Mouse (Mus musculus) gastrocnemius, adult 2 months (tissue): ENCODE measurements around the gene Atxn2. TPM values are rescaled to one million over a fixed set of nuclear protein-coding genes. Genes with fewer than 3 reads are reported as not detected.
A peak's percentile ranks its signal among the peaks of the same experiment; 100 is the strongest.
"Not testable (repeated sequence)": the region's sequence is repeated elsewhere in the genome, so short reads cannot be mapped to it uniquely, and the experiment has no call there.

Source experiments
- DNase-seq: peaks from one replicate; pipeline ENCODE4 v3.0.0; 2022
- H3K27ac ChIP-seq: fragments of 200-600 bp; 2 replicates; pipeline ENCODE4 v1.8.1; 2022; ENCODE audit warnings: mild to moderate bottlenecking
- H3K4me3 ChIP-seq: fragments of 200-600 bp; 2 replicates; pipeline ENCODE4 v1.8.1; 2022; ENCODE audit warnings: mild to moderate bottlenecking, moderate library complexity
- CTCF ChIP-seq: fragments of 200-600 bp; IDR thresholded peaks from 2 replicates; pipeline ENCODE4 v1.8.1; 2022; ENCODE audit warnings: antibody characterized with exemption, mild to moderate bottlenecking, moderate library complexity
- intact Hi-C: fragments of 180-260 bp; cut with DNase I; formaldehyde crosslinking; loops from one replicate; pipeline ENCODE4 v1.15.1; 2025
- total RNA-seq, 2 experiments: library from RNA; stranded (reverse); gene quantifications; 2 replicates each; pipeline ENCODE4 v1.2.3; 2021

Atxn2 gene
- total RNA-seq, 2 experiments from 2014 or later: 94.6 to 117 TPM

DNA sequence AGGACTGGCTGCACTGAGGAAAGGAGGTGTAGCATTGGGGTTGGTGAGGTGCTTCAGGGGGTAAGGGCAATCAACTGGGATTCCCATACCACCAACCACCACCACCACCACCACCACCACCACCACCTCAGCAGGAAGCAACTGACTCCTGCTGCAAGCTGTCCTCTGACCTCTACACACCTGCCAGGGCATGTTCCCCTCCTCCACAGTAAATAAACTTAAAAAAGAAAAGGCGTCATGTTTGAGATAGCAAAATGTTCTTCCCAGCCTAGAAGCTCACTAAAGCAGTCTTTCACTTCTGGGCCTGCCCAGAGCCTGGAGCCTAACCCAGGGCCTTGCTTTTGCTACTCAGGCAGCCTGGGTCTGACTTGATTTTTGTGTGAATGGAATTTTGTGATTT lies 3.2 kb downstream of the Atxn2 start:
- intact Hi-C loops: loop anchor here (5.0 kb wide), 3 partner anchors 43 to 123 kb away; partner anchors contain the start of gene Sh2b3
- peak overlapping the region; percentile 96 for H3K4me3 ChIP-seq
- no peak for DNase-seq
- TF ChIP-seq CTCF: no peak
- H3K27ac ChIP-seq: peak overlapping the region; percentile 100

DNA sequence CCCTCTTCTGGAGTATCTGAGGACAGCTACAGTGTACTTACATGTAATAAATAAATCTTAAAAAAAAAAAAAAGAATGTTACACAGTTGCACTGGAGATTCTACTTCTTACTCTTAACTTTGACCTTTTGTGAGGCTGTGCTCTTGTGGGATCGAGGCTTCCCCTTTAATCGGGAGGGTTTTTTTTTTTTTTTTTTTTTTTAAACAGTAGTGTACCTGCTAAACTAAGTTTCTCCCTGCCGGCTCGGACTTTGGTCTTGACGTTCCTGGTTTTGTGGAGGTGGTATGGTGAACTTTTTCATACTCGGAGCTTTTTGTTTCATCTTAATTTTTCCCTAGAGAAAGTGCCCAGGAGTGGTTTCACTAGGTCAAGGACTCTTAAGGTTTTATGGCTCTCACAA lies 3.8 kb downstream of the Atxn2 start:
- Histone ChIP-seq H3K4me3 (no peak overlapping the region), H3K27ac (peak overlapping the region; percentile 63; the same call in 1 of the 2 replicates)
- intact Hi-C loops: loop anchor here (5.0 kb wide), 3 partner anchors 42 to 122 kb away; partner anchors contain the start of gene Sh2b3
- no peak for DNase-seq
- peak; percentile 11; the same call in 1 of the 2 replicates for TF ChIP-seq CTCF

GRCm38 (mm10) chr5:121718462-121718861 lies 7.3 kb downstream of the Atxn2 start:
- no peak for DNase-seq
- H3K27ac ChIP-seq: no peak overlapping the region
- no peak overlapping the region for H3K4me3 ChIP-seq
- intact Hi-C loops: no loop called here
- no peak for TF ChIP-seq CTCF

DNA sequence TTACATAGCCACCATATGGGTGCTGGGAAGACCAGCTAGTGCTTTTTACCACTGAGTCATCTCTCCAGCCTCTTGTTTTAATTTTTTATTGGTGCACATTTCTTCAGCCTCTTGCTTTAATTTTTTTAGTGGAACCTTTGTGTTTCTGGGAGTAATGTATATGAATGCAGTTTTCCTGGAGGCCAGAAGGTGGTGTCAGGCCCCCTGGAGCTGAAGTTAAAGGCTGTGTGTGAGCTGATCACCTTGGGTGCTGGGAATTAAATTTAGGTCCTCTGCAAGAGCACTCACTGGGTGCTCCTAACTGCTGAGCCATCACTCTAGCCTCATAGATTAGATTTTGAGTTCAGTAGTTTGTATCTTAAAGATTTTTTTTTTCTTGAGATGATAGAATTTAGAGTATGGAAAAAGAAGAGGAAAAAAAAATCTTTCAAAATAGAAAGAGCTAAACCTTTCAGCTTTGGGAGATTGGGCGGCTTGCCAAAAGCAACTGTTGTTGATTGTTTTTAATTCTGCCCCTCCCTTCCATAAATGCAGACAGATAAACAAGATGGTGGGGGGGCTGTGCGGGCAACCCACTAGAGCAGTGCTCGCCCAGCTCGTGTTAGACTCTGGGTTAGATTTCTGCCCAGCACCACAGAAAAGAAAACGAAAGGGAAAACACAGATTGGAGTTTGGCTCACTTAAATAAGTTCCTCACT lies 9.9 kb downstream of the Atxn2 start:
- intact Hi-C loops: no loop called here
- peak; percentile 41; the same call in 1 of the 2 replicates for TF ChIP-seq CTCF
- DNase-seq: no peak

GRCm38 (mm10) chr5:121721841-121722240 lies 10.7 kb downstream of the Atxn2 start:
- TF ChIP-seq CTCF: no peak
- no peak for DNase-seq
- Histone ChIP-seq H3K27ac (peak overlapping the region; percentile 56), H3K4me3 (no peak overlapping the region)
- intact Hi-C loops: no loop called here

More for the DNA sequence above, 9.9 kb downstream of the Atxn2 start:
- Histone ChIP-seq H3K4me3 (no peak overlapping the region), H3K27ac (peak overlapping the region; percentile 56)

DNA sequence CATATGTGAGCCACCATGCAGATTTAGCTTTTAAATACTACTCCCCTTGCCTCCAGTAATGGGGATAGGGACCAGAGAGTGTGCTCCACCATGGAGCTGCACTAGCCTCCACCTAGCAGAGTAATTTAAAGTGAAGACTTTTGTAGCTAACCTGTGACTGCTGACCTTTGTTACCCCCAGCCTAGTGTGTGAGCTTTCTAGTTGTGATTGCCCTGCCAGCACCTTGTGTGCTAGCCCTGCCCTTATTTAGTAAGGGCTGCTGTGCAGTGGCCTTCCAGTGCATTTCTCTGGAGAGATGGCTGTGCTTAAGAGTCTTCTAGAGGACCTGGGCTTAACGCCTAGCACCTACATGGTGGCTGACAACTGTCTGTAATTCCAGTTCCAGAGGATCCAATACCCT lies 13.5 kb downstream of the Atxn2 start:
- Histone ChIP-seq H3K4me3 (no peak overlapping the region), H3K27ac (no peak overlapping the region)
- no peak for DNase-seq
- intact Hi-C loops: no loop called here
- no peak for TF ChIP-seq CTCF

GRCm38 (mm10) chr5:121730057-121730456 lies 18.9 kb downstream of the Atxn2 start:
- intact Hi-C loops: no loop called here
- no peak for DNase-seq
- TF ChIP-seq CTCF: no peak
- H3K4me3 ChIP-seq: no peak overlapping the region
- no peak overlapping the region for H3K27ac ChIP-seq

DNA sequence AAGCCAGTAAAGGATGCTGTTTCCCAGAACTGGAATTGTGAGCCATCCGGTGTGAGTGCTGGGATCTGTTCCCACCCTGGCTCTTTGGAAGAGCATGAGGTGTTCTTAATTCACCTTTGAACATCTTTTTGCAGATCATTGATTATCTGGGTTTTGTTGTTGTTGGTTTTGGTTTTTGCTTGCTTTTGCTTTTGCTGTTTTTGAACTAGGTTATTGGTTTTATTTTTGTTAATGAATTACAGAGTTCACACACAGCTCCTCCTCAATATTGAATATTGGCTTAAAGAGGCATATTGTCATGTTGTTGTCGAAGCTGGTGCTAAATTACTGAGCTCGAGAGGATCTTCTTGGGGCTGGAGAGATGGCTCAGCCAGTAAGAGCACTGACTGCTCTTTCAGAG lies 25.5 kb downstream of the Atxn2 start:
- no peak for TF ChIP-seq CTCF
- DNase-seq: no peak
- intact Hi-C loops: no loop called here
- no peak overlapping the region for H3K27ac ChIP-seq
- H3K4me3 ChIP-seq: no peak overlapping the region

GRCm38 (mm10) chr5:121738162-121738561 lies 27.0 kb downstream of the Atxn2 start:
- H3K4me3 ChIP-seq, intact Hi-C loops, DNase-seq, H3K27ac ChIP-seq: not testable (repeated sequence)

DNA sequence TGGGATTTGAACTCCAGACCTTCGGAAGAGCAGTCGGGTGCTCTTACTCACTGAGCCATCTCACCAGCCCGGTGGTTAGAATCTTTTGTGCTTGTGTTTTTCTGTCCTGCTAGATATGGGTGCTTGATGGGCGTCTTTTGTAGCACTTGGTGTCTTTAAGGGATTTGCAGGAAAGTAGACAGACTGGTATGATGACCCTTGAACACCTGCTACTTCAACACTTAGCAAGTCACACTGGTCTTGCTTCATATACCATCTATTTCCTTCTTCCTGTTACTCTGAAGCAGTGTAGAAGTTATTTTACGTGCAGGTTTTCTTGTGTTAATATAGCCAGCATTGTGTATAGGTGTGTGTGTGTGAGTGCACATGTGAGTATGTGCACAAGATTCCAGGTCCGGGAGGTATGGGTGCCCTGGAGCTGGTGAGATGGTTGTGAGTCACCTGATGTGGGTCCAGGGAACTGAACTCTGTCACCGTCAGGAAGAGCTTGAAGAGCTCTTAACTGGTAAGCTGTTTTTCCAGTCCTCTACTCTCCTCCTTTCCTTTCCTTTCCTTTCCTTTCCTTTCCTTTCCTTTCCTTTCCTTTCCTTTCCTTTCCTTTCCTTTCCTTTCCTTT lies 27.5 kb downstream of the Atxn2 start:
- no peak overlapping the region for H3K4me3 ChIP-seq
- TF ChIP-seq CTCF: no peak
- intact Hi-C loops: no loop called here

GRCm38 (mm10) chr5:121740516-121740915 lies 29.4 kb downstream of the Atxn2 start:
- intact Hi-C loops: no loop called here
- no peak for DNase-seq
- no peak overlapping the region for H3K4me3 ChIP-seq
- no peak overlapping the region for H3K27ac ChIP-seq
- no peak for TF ChIP-seq CTCF

More for the DNA sequence above, 27.5 kb downstream of the Atxn2 start:
- DNase-seq: no peak
- H3K27ac ChIP-seq: no peak overlapping the region

DNA sequence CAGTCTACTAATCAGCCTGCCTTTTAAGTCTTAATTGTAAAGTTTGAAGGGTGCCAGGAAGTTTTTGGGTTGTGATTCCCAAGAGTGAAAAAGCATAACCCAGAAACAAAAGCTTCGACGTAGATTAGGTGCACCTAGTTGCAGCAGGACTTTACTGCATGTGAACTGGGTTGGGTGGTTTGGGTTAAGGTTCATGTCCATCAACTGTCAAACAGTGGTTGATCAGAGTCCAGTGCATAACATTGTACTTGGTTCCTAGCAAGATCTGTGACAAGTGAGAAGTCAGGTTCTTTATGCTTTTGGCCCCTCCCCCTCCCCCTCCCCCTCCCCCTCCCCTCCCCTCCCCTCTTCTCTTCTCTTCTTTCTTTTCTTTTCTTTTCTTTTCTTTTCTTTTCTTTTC lies 31.8 kb downstream of the Atxn2 start:
- H3K27ac ChIP-seq: no peak overlapping the region
- no peak for TF ChIP-seq CTCF
- intact Hi-C loops: no loop called here
- no peak overlapping the region for H3K4me3 ChIP-seq
- no peak for DNase-seq

- H3K4me3 ChIP-seq, H3K27ac ChIP-seq, intact Hi-C loops, DNase-seq: not testable (repeated sequence)
Observed at GRCm38 (mm10) chr5:121747884-121748594, 36.9 kb downstream of the Atxn2 start.
